Mouse (Mus musculus) heart, embryonic 16.5 days (tissue): ENCODE results near the gene Jph2. TPM values are rescaled to one million over a fixed set of nuclear protein-coding genes. Genes with fewer than 3 reads are reported as not detected.

ENCODE experiments used
- ATAC-seq: fragments of 200-750 bp; cut with Nextera tagmentation; replicated peaks from 2 replicates; pipeline ENCODE4 v1.8.0; 2017; ENCODE audit warnings: moderate number of reproducible peaks; ENCODE audit not compliant: insufficient read depth, low FRiP score; ENCODE audit errors: extremely low read depth
- H3K27ac ChIP-seq: fragments of 300-500 bp; sonication (generic); 2 replicates; pipeline ENCODE4 v1.5.1; 2014; ENCODE audit warnings: mild to moderate bottlenecking, low read length, control low read depth, moderate library complexity
- H3K27me3 ChIP-seq: fragments of 300-500 bp; sonication (generic); 2 replicates; pipeline ENCODE4 v1.6.1; 2014; ENCODE audit warnings: low read length, mixed read lengths; ENCODE audit not compliant: control insufficient read depth, insufficient read depth
- H3K36me3 ChIP-seq: fragments of 300-500 bp; sonication (generic); 2 replicates; pipeline ENCODE4 v1.6.1; 2014; ENCODE audit not compliant: control insufficient read depth, insufficient read depth
- H3K4me1 ChIP-seq: fragments of 300-500 bp; sonication (generic); 2 replicates; pipeline ENCODE4 v1.6.1; 2014; ENCODE audit warnings: low read length, mixed read lengths; ENCODE audit not compliant: control insufficient read depth, insufficient read depth
- H3K4me2 ChIP-seq: fragments of 300-500 bp; sonication (generic); 2 replicates; pipeline ENCODE4 v1.6.1; 2014; ENCODE audit warnings: low read depth, mild to moderate bottlenecking, control low read depth, low read length
- H3K4me3 ChIP-seq: fragments of 300-500 bp; sonication (generic); 2 replicates; pipeline ENCODE4 v1.5.1; 2014; ENCODE audit warnings: mild to moderate bottlenecking, control low read depth, low read length
- H3K9ac ChIP-seq: fragments of 300-500 bp; sonication (generic); 2 replicates; pipeline ENCODE4 v1.6.1; 2014; ENCODE audit warnings: low read length, control low read depth
- H3K9me3 ChIP-seq: fragments of 300-500 bp; sonication (generic); replicated peaks from 2 replicates; pipeline ENCODE4 v1.6.1; 2016; ENCODE audit warnings: low read length; ENCODE audit not compliant: control insufficient read depth
- WGBS: fragments of 180-500 bp; shearing (Covaris S2); extraction: QIAGEN DNeasy Blood & Tissue Kit; methylation state at CpG from one replicate; pipeline ENCODE4 v1.1.7; 2014; 5-methylcytosine and 5-hydroxymethylcytosine counted together
- polyA plus RNA-seq: library from polyadenylated mRNA; unstranded; fragments of >200 nt; fragmentation: Nextera tagmentation; extraction: Ambion mirVana; gene quantifications from 2 replicates; pipeline ENCODE4 v1.2.1, GENCODE M21; 2015

The Jph2 gene
- 38.5 and 43.2 TPM in 2 replicates for polyA plus RNA-seq

DNA sequence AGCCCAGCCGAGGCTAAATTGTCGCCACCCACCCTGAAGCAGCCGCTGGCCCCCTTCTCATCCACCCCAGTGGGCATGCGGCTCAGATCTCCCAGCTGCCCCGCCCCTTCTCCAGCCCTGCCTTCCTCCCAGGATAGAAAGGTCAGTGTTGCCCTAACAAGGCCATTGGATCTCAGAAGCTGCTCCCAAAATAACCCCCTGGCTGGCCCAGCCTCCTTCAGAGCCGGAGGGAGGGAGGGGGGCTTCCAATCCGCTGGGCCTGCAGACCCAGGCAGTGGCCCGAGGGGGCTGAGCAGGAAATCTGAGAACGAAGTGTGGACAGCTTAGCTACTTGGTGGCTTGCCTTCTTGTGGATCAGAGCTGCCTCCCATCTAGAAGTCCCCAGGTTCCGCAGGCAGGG lies at the start of gene Jph2:
Gene Jph2, minus strand, starts transcription at position 89 of the 400 bp plus-strand sequence.
- peak; percentile 90 for ATAC-seq
- H3K27ac ChIP-seq: peak within 1 kb of the TSS; percentile 93
- WGBS: 9% methylated on average over 10 of the region's 10 CpGs
- no peaks in the 10 kb centered on the region for H3K9me3 ChIP-seq
- peak within 1 kb of the TSS; percentile 86 for H3K9ac ChIP-seq
- H3K4me1 ChIP-seq: peaks cover 13% of the 10 kb centered on the region
- H3K4me2 ChIP-seq: peak within 1 kb of the TSS; percentile 74
- H3K27me3 ChIP-seq: no peaks in the 10 kb centered on the region
- H3K4me3 ChIP-seq: peak within 1 kb of the TSS; percentile 67
- H3K36me3 ChIP-seq: no peaks in the 10 kb centered on the region

DNA sequence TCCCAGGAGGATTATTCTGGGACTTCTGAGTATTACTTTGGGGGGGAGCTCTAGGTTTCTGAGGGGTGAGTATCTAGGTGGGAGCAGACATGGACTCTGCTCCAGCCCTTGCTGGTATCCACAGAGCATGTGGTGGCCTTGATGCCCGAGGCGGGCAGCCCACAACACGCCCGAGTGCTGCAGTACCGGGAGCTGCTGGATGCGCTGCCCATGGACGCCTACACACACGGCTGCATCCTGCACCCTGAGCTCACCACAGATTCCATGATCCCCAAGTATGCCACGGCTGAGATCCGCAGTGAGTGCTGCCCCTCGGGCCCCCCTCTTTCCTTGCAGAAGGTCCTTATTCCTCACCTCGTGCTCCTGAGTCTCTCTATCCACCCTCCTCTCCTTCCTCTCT lies 49.6 kb upstream of the Jph2 start:
- Histone ChIP-seq H3K36me3 (no peaks in the 10 kb centered on the region), H3K9ac (no peak overlapping the region), H3K4me2 (no peak overlapping the region), H3K9me3 (no peaks in the 10 kb centered on the region), H3K27ac (no peak overlapping the region), H3K4me3 (no peak overlapping the region), H3K4me1 (no peaks in the 10 kb centered on the region), H3K27me3 (no peaks in the 10 kb centered on the region; the same call in 1 of the 2 replicates)
- no peak for ATAC-seq
- WGBS: 67% methylated on average over 12 of the region's 12 CpGs

DNA sequence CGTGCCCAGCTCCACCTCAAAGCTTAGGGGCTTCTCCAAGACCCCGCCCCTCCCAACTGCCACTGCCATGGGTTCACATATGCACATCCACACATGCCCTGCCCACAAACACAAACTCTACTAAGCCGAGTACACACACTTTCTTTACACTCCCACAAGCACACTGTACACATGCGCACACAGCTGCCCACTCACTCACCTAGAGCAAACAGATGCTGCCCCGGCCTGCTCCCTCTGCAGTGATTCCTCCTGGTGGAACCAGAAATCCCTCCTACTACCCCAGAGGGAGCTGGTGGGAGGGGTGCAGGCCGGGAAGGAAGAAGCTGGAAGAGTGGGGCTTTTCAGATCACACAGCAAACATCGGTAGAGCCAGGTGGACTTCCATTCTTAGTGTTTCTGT lies 46.2 kb upstream of the Jph2 start:
- Histone ChIP-seq H3K4me2 (no peak overlapping the region), H3K9ac (no peak overlapping the region), H3K27ac (no peak overlapping the region), H3K4me3 (no peak overlapping the region), H3K36me3 (no peaks in the 10 kb centered on the region), H3K9me3 (no peaks in the 10 kb centered on the region), H3K4me1 (no peaks in the 10 kb centered on the region), H3K27me3 (peaks cover 1% of the 10 kb centered on the region)
- ATAC-seq: no peak
- WGBS: 56% methylated on average over 7 of the region's 7 CpGs

DNA sequence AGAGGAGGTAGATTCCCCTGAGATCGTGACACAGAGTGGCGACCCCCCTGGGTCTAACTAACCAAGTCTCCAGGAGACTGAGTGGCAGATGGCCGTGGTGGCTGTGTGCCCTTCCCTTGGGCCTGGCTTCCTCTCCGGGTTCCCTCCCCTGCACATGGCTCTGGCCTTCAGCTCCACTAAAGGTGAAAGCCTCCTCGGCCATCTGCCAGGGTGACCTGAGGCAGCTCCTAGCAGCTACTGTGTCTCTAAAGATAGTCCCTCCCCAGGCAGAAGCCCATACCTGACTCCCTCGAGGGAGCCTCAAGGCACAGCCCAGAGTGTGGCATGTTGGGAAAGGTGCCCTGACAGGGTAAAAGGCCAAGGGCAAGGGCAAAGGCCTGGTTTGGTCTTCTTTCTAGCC lies 45.8 kb upstream of the Jph2 start:
- H3K4me3 ChIP-seq: no peak overlapping the region
- H3K9me3 ChIP-seq: no peaks in the 10 kb centered on the region
- peaks cover 6% of the 10 kb centered on the region for H3K27me3 ChIP-seq
- H3K9ac ChIP-seq: no peak overlapping the region
- ATAC-seq: no peak
- no peaks in the 10 kb centered on the region for H3K4me1 ChIP-seq
- H3K36me3 ChIP-seq: no peaks in the 10 kb centered on the region
- 47% methylated on average over 6 of the region's 6 CpGs for WGBS
- H3K4me2 ChIP-seq: no peak overlapping the region
- H3K27ac ChIP-seq: no peak overlapping the region

DNA sequence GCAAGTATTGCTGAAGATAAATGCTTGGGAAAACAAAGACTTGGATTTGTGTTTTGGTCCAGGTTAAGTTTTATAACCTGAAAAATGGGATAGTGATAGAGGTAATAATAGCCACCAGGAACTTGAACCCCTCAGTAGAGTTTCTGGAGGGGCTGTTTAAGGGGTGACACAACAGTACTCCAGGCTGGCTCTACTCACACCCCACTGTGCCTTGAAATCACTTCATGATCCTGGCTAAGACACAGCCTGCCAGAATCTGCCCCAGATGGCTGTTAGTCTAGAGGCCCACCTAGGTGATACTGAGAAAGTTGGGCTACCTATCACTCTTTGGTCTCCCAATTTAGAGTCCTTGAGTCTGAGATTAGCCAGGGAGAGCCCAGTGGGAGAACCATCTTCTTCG lies 41.7 kb upstream of the Jph2 start:
- no peak for ATAC-seq
- Histone ChIP-seq H3K27me3 (peaks cover 14% of the 10 kb centered on the region), H3K9ac (no peak overlapping the region), H3K27ac (no peak overlapping the region), H3K4me3 (no peak overlapping the region), H3K36me3 (no peaks in the 10 kb centered on the region), H3K4me2 (no peak overlapping the region), H3K9me3 (no peaks in the 10 kb centered on the region), H3K4me1 (peaks cover 4% of the 10 kb centered on the region)
- WGBS: 42% methylated on average over 1 of the region's 1 CpGs

DNA sequence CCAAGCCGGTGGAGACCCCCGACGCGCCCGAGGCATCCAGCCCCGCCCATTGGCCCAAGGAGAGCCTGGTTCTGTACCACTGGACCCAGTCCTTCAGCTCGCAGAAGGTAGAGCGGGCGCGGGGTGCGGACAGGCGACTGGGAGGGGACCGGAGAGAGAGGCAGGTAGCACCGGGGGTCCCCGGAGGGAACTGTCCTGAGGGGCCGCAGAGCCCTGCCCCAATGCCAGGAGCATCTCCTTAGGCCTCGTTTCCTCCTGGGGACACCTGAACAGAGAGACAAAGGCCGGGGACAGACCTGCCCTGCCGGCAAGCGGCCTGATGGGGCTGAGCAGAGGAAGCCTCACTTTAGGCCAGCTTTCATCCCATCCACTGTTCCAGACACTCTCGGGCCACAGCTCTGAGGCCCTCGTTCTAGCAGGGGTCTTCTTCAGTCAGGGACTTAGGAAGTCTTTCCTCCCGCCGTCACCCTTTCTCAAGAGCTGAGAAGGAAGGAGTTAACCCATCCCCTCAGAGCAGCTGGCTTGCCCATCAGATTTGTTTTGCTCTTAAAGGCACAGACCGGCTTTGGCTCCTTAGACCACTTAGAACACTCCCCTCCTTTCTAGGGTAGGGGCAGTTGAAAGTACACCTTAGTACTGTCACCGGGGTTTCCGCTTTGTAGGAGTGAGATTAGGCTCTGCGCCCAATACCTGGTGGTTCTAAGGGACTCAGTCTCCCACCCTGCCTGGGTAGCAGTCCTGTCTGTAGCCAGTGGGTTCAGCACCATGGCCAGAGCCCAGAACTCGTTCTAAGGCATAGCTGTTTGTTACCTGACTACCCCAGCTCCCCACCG lies 41.0 kb upstream of the Jph2 start:
- peaks cover 14% of the 10 kb centered on the region for H3K27me3 ChIP-seq
- no peak overlapping the region for H3K9ac ChIP-seq
- H3K4me2 ChIP-seq: peak overlapping the region; percentile 49
- H3K27ac ChIP-seq: no peak overlapping the region
- H3K9me3 ChIP-seq: no peaks in the 10 kb centered on the region
- no peaks in the 10 kb centered on the region for H3K36me3 ChIP-seq
- H3K4me3 ChIP-seq: peak overlapping the region; percentile 25
- no peak for ATAC-seq
- H3K4me1 ChIP-seq: peaks cover 4% of the 10 kb centered on the region
- 2% methylated on average over 30 of the region's 30 CpGs for WGBS

DNA sequence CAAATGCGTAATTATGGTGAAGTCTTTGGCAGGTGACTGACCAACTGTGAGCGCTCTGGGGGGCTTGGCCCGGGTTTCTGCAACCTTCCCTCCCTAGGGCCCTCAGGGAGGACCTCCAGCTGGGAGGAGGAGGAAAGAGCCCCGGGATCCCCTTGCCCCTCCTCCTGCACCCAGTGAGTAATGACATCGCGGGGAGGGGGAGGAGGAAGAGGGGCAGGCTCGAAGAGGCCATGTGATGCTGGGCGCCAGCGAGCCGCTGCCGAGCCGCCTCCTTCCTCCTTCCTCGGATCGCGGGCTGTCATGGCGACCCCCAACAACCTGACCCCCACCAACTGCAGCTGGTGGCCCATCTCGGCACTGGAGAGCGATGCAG lies 40.4 kb upstream of the Jph2 start, which contains the start of gene Gdap1l1:
Gene Gdap1l1, plus strand, starts transcription at position 231 of the 373 bp plus-strand sequence.
- no peak for ATAC-seq
- H3K9ac ChIP-seq: no peak within 1 kb of the TSS
- under 1% methylated on average over 18 of the region's 18 CpGs for whole genome bisulfite sequencing
- peaks cover 14% of the 10 kb centered on the region for H3K27me3 ChIP-seq
- H3K36me3 ChIP-seq: no peaks in the 10 kb centered on the region
- peak within 1 kb of the TSS; percentile 25 for H3K4me3 ChIP-seq
- no peak within 1 kb of the TSS for H3K27ac ChIP-seq
- H3K4me2 ChIP-seq: peak within 1 kb of the TSS; percentile 49
- peaks cover 4% of the 10 kb centered on the region for H3K4me1 ChIP-seq
- no peaks in the 10 kb centered on the region for H3K9me3 ChIP-seq

DNA sequence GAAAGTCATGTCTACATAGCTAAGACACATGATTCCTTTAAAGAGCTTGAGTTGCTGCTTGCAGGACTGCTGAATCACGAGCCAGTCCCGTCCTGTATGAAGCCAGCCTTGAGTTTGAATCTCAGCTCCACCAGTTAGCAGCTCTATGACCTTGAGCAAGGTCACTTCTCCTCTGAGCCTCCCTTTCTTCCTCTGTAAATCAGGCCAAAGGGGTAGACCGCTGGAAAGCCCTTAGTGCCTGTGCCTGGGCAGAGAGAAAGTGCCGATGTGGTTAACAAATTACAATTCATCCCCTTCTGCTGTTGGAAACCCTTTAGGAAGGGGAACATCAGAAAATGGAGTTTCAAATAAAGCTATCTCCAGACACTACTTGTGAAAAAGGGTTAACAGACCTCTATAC lies 40.0 kb upstream of the Jph2 start:
- Histone ChIP-seq H3K36me3 (no peaks in the 10 kb centered on the region), H3K4me3 (no peak overlapping the region), H3K27me3 (peaks cover 14% of the 10 kb centered on the region), H3K4me1 (peaks cover 4% of the 10 kb centered on the region), H3K4me2 (no peak overlapping the region), H3K27ac (no peak overlapping the region), H3K9ac (no peak overlapping the region), H3K9me3 (no peaks in the 10 kb centered on the region)
- ATAC-seq: no peak
- WGBS: 38% methylated on average over 4 of the region's 4 CpGs

DNA sequence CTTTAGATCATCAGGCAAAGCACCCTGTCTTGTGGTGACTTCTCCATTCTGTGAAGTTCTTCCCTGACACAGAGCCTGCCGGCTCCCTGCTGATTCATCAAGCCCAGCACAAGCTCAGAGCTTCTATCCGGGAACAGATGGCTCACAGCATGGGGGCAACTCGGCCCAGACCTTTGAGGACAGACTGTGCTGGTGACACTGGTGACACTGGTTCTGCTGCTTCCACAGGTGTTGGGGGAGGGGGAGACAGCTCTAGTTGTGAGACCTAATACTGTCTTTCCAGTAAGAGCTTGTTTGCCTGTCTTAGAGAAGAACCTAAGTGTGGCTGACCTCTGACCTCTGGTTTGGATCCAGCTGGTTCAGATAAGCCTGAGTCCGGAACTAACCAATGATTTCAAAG lies 36.2 kb upstream of the Jph2 start:
- Histone ChIP-seq H3K27ac (no peak overlapping the region), H3K36me3 (no peaks in the 10 kb centered on the region), H3K27me3 (peaks cover 13% of the 10 kb centered on the region), H3K4me2 (no peak overlapping the region), H3K4me1 (peaks cover 4% of the 10 kb centered on the region), H3K9ac (no peak overlapping the region), H3K4me3 (no peak overlapping the region), H3K9me3 (no peaks in the 10 kb centered on the region)
- 13% methylated on average over 4 of the region's 4 CpGs for WGBS
- no peak for ATAC-seq
